In the genomic region with DNA sequence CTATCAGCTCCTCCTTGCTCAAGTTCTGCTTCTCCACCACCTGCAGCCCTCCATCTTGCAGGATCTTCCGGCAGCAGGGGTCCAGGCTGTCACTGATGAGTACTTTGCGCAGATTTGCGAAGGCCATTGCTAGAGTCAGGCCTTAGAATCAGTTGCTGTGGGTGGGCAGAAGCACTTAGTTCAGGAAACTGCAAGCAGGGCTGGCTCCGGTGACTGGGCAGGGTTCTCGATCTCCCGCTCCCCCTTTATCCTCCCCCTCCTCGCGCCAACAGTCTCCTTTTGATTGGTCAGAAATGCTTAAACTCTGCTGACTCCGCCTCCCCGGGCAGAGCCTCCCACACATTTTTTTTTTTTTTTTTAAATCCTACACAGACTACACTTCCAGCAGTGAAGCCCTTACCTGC, we compare ENCODE assay signal across 8 mouse cellular contexts. TPM values are rescaled to one million over a fixed set of nuclear protein-coding genes. Genes with fewer than 3 reads are reported as not detected.
DNase-seq lines count a peak whose midpoint lies in the region; ATAC-seq and TF ChIP-seq lines count a peak whose summit lies in the region.
"Not testable (repeated sequence)": the region's sequence is repeated elsewhere in the genome, so short reads cannot be mapped to it uniquely, and the experiment has no call there.

A gene (minus strand): TSS at position 285 of the 404 bp plus-strand sequence.

- peak; percentile 79 for ATAC-seq in forebrain, embryonic 13.5 days
- peak; percentile 71 for ATAC-seq in heart, postnatal 0 days (ENCODE audit: insufficient read depth, low read depth)
- ATAC-seq in liver, embryonic 13.5 days (ENCODE audit: low read depth) = peak; percentile 74
- peak; percentile 72 for ATAC-seq in stomach, postnatal 0 days (ENCODE audit: low FRiP score, low TSS enrichment)

- peak within 1 kb of the TSS; percentile 94 for H3K9ac ChIP-seq in CH12.LX (ENCODE audit: insufficient read depth, low read depth)
- H3K9ac ChIP-seq in forebrain, embryonic 13.5 days = peak within 1 kb of the TSS; percentile 80
- H3K9ac ChIP-seq in heart, postnatal 0 days (replicated peaks; ENCODE audit: low read depth, low read length) = peak within 1 kb of the TSS; percentile 38; the same call in 1 of the 2 replicates
- peak within 1 kb of the TSS; percentile 77 for H3K9ac ChIP-seq in liver, embryonic 13.5 days
- H3K9ac ChIP-seq in stomach, postnatal 0 days (ENCODE audit: low read length) = peak within 1 kb of the TSS; percentile 66

- DNase-seq in CH12.LX (ENCODE audit: extremely low read depth) = peak; percentile 93
- peak; percentile 53 for DNase-seq in c-Kit-positive CD71-positive TER-119-positive erythroid progenitor cells, embryonic 14.5 days (ENCODE audit: low spot score)
- DNase-seq in heart, postnatal 0 days (ENCODE audit: low spot score) = peak; percentile 39
- peak; percentile 86 for DNase-seq in kidney, postnatal 14 days
- DNase-seq in liver, embryonic 13.5 days = peak; percentile 65
- peak; percentile 68 to 74 for DNase-seq in natural killer cell, adult 2 months (ENCODE audit: low spot score in 2 of 2)
- peak; percentile 72 for DNase-seq in stomach, postnatal 0 days (ENCODE audit: low spot score)

- H3K4me1 ChIP-seq in CH12.LX (ENCODE audit: control insufficient read depth in 1 of 2, insufficient read depth in 2 of 2) = peaks cover 7 to 16% of the 10 kb centered on the region in 2 experiments
- peaks cover 41% of the 10 kb centered on the region for H3K4me1 ChIP-seq in forebrain, embryonic 13.5 days
- not testable (repeated sequence) for H3K4me1 ChIP-seq in heart, postnatal 0 days (ENCODE audit: control insufficient read depth, insufficient read depth); stomach, postnatal 0 days (replicated peaks; ENCODE audit: control insufficient read depth, insufficient read depth)
- H3K4me1 ChIP-seq in liver, embryonic 13.5 days (replicated peaks) = peaks cover 51% of the 10 kb centered on the region

- H3K36me3 ChIP-seq in CH12.LX (replicated peaks in 1 of 2; ENCODE audit: control insufficient read depth in 1 of 2, insufficient read depth in 1 of 2, low read length in 1 of 2) = peaks cover 6 to 13% of the 10 kb centered on the region in 2 experiments
- not testable (repeated sequence) for H3K36me3 ChIP-seq in forebrain, embryonic 13.5 days (ENCODE audit: poor library complexity, severe bottlenecking); heart, postnatal 0 days (replicated peaks; ENCODE audit: control insufficient read depth, insufficient read depth, low read length); liver, embryonic 13.5 days; stomach, postnatal 0 days (ENCODE audit: control insufficient read depth, insufficient read depth, low read length)

- H3K4me3 ChIP-seq in CH12.LX (replicated peaks in 1 of 3; ENCODE audit: low read depth in 2 of 3, low read length in 2 of 3, poor library complexity in 1 of 3) = peak within 1 kb of the TSS; percentile 75 to 97 (median 75)
- peak within 1 kb of the TSS; percentile 63 for H3K4me3 ChIP-seq in forebrain, embryonic 13.5 days
- peak within 1 kb of the TSS; percentile 58 for H3K4me3 ChIP-seq in heart, postnatal 0 days (ENCODE audit: low read depth, low read length)
- H3K4me3 ChIP-seq in liver, embryonic 13.5 days (replicated peaks) = peak within 1 kb of the TSS; percentile 73
- peak within 1 kb of the TSS; percentile 57 for H3K4me3 ChIP-seq in stomach, postnatal 0 days (ENCODE audit: low read depth, low read length)

- peaks cover 47% of the 10 kb centered on the region for H3K79me2 ChIP-seq in CH12.LX (replicated peaks; ENCODE audit: control insufficient read depth, extremely low read depth, insufficient read depth, poor library complexity, severe bottlenecking)

- TF ChIP-seq POLR2A in CH12.LX (IDR thresholded peaks at IDR 0.05; ENCODE audit: low read depth, low read length) = peak; percentile 74

- not testable (repeated sequence) for H3K9me3 ChIP-seq in CH12.LX (replicated peaks; ENCODE audit: low read length); forebrain, embryonic 13.5 days (replicated peaks); heart, postnatal 0 days (replicated peaks; ENCODE audit: control insufficient read depth, low read length); liver, embryonic 13.5 days (replicated peaks); stomach, postnatal 0 days (ENCODE audit: control insufficient read depth, low read length)

- H3K27ac ChIP-seq in CH12.LX (ENCODE audit: insufficient read depth, low read depth) = peak within 1 kb of the TSS; percentile 67
- peak within 1 kb of the TSS; percentile 45 for H3K27ac ChIP-seq in forebrain, embryonic 13.5 days
- not testable (repeated sequence) for H3K27ac ChIP-seq in heart, postnatal 0 days (ENCODE audit: low read depth)
- H3K27ac ChIP-seq in liver, embryonic 13.5 days = peak within 1 kb of the TSS; percentile 73
- peak within 1 kb of the TSS; percentile 83 for H3K27ac ChIP-seq in stomach, postnatal 0 days (replicated peaks)

- TF ChIP-seq CTCF in CH12.LX (conservative IDR thresholded peaks at IDR 0.05 in 1 of 2, IDR thresholded peaks at IDR 0.05 in 1 of 2; ENCODE audit: low read depth in 2 of 2, low read length in 2 of 2); heart, postnatal 0 days (IDR thresholded peaks at IDR 0.05; ENCODE audit: low read depth); stomach, postnatal 0 days (IDR thresholded peaks at IDR 0.05; ENCODE audit: low read depth): not testable (repeated sequence)

- in situ Hi-C loops in CH12.LX (cut with MboI; ENCODE audit: low pct_ligation_motif_present, low pct_unique_long_range_greater_than_20kb, low sequenced_read_pairs) = loop anchor here (25.0 kb wide), 1 partner anchor 577 kb away; no protein-coding TSS in a partner anchor

- WGBS in forebrain, embryonic 13.5 days = 3% methylated on average over 10 of the region's 10 CpGs
- under 1% methylated on average over 10 of the region's 10 CpGs for WGBS in heart, postnatal 0 days
- WGBS in liver, embryonic 13.5 days (ENCODE audit: insufficient replicate concordance) = under 1% methylated on average over 10 of the region's 10 CpGs
- 0% methylated on average over 10 of the region's 10 CpGs for WGBS in stomach, postnatal 0 days

- peak within 1 kb of the TSS; percentile 34; the same call in 1 of the 2 replicates for H3K4me2 ChIP-seq in CH12.LX (ENCODE audit: insufficient read depth, low read depth, poor library complexity, severe bottlenecking)
- peak within 1 kb of the TSS; percentile 93 for H3K4me2 ChIP-seq in forebrain, embryonic 13.5 days
- peak within 1 kb of the TSS; percentile 86 for H3K4me2 ChIP-seq in heart, postnatal 0 days (ENCODE audit: low read depth, low read length)
- H3K4me2 ChIP-seq in liver, embryonic 13.5 days = peak within 1 kb of the TSS; percentile 89
- peak within 1 kb of the TSS; percentile 95 for H3K4me2 ChIP-seq in stomach, postnatal 0 days (replicated peaks; ENCODE audit: low read depth)

- TF ChIP-seq EP300 in CH12.LX (IDR thresholded peaks at IDR 0.05; ENCODE audit: low read length); heart, postnatal 0 days (IDR thresholded peaks at IDR 0.05; ENCODE audit: low read depth); stomach, postnatal 0 days (optimal IDR thresholded peaks at IDR 0.05): not testable (repeated sequence)

- dilution Hi-C loops in CH12.LX (cut with MboI; ENCODE audit: extremely low pct_ligation_motif_present, extremely low pct_unique_long_range_greater_than_20kb, low sequenced_read_pairs) = not testable (repeated sequence)

- H3K27me3 ChIP-seq in CH12.LX (replicated peaks); forebrain, embryonic 13.5 days; heart, postnatal 0 days (ENCODE audit: control insufficient read depth, insufficient read depth, low read length); liver, embryonic 13.5 days; stomach, postnatal 0 days (ENCODE audit: control insufficient read depth, insufficient read depth, low read length): not testable (repeated sequence)

- TF ChIP-seq RAD21 in CH12.LX (IDR thresholded peaks at IDR 0.05; ENCODE audit: low read depth, low read length) = not testable (repeated sequence)

TF ChIP-seq in CH12.LX, 34 proteins besides CTCF, POLR2A, EP300 and RAD21:
- peak; percentile 93 for TF ChIP-seq TBP (conservative IDR thresholded peaks at IDR 0.05; ENCODE audit: low read depth, low read length)
- TF ChIP-seq SIN3A (IDR thresholded peaks at IDR 0.05; ENCODE audit: low read length) = peak; percentile 52; the same call in 1 of the 2 replicates
- TF ChIP-seq NELFE (IDR thresholded peaks at IDR 0.05; ENCODE audit: low read depth, low read length) = peak; percentile 49; the same call in 1 of the 2 replicates
- TF ChIP-seq TCF12 (IDR thresholded peaks at IDR 0.05; ENCODE audit: low read depth, low read length) = peak; percentile 69; the same call in 1 of the 2 replicates
- 0 out of 2 replicates have a peak, but pooled peaks have one; percentile 73 for TF ChIP-seq E2F4 (IDR thresholded peaks at IDR 0.05; ENCODE audit: insufficient replicate concordance, low read depth, low read length)
- 0 out of 2 replicates have a peak, but pooled peaks have one; percentile 22 for TF ChIP-seq IRF4 (IDR thresholded peaks at IDR 0.05; ENCODE audit: low read depth, low read length)
- TF ChIP-seq ZNF384 (IDR thresholded peaks at IDR 0.05; ENCODE audit: low read depth, low read length) = peak; percentile 98
- TF ChIP-seq ELF1 (IDR thresholded peaks at IDR 0.05; ENCODE audit: low read depth, low read length) = peak; percentile 30; the same call in 1 of the 2 replicates
- peak; percentile 50; the same call in 1 of the 2 replicates for TF ChIP-seq MXI1 (IDR thresholded peaks at IDR 0.05; ENCODE audit: low read depth, low read length)
- peak; percentile 55; the same call in 1 of the 2 replicates for TF ChIP-seq MAZ (IDR thresholded peaks at IDR 0.05; ENCODE audit: low read depth, low read length)

RNA-seq across cellular contexts. Expression of the gene that starts here (rescaled TPM):
- total RNA-seq in CH12.LX (2012; rRNA removed) = 500 and 631 TPM in 2 replicates
- total RNA-seq in CH12.LX (2014; rRNA removed) = 540 and 587 TPM in 2 replicates
- 543 and 677 TPM in 2 replicates for polyA plus RNA-seq in CH12.LX (2012; ENCODE audit: insufficient read length, low read depth)
- 239 and 277 TPM in 2 replicates for polyA plus RNA-seq in forebrain, embryonic 13.5 days (2015; fragmentation: Nextera tagmentation; extraction: Ambion mirVana)
- total RNA-seq in heart, postnatal 0 days (2014; rRNA removed; ENCODE audit: low replicate concordance) = 19.7 and 43.2 TPM in 2 replicates
- polyA plus RNA-seq in heart, postnatal 0 days (2015; fragmentation: Nextera tagmentation; extraction: Ambion mirVana) = 15.2 and 15.5 TPM in 2 replicates
- polyA plus RNA-seq in liver, embryonic 13.5 days (2015; fragmentation: Nextera tagmentation; extraction: Ambion mirVana) = 305 and 316 TPM in 2 replicates
- polyA plus RNA-seq in stomach, postnatal 0 days (2015; fragmentation: Nextera tagmentation; extraction: Ambion mirVana) = 87.7 and 95.1 TPM in 2 replicates

Comparison
In these comparisons a context has a peak if more than half of its experiments do, and no peak if none do; other contexts are left out.
1. RNA of the gene that starts here (total RNA-seq): 500 to 631 TPM in CH12.LX; 19.7 to 43.2 TPM in heart, postnatal 0 days; every median in the first group is over 10 times any median in the second.
2. DNase-seq: peak in every context shown above with its lines; median percentile 93 in CH12.LX; 86 in kidney, postnatal 14 days; 72 in stomach, postnatal 0 days; 71 in natural killer cell, adult 2 months; 65 in liver, embryonic 13.5 days; 53 in c-Kit-positive CD71-positive TER-119-positive erythroid progenitor cells, embryonic 14.5 days; 39 in heart, postnatal 0 days.
3. H3K4me2 ChIP-seq: peak in every context shown above with its lines; median percentile 95 in stomach, postnatal 0 days; 93 in forebrain, embryonic 13.5 days; 89 in liver, embryonic 13.5 days; 86 in heart, postnatal 0 days; 34 in CH12.LX.
4. H3K9ac ChIP-seq: peak in every context shown above with its lines; median percentile 94 in CH12.LX; 80 in forebrain, embryonic 13.5 days; 77 in liver, embryonic 13.5 days; 66 in stomach, postnatal 0 days; 38 in heart, postnatal 0 days.
5. Peak in every context shown above with its lines, with median percentiles within 50 percentile points of each other: H3K4me3 ChIP-seq and ATAC-seq.